Mouse (Mus musculus) E14TG2a.4 (cell line): ENCODE data around the gene Nedd9.

Experiments
- CTCF ChIP-seq: conservative IDR thresholded peaks from 2 replicates; pipeline ENCODE4 v1.5.1; 2014; ENCODE audit warnings: low read length
- NANOG ChIP-seq: IDR thresholded peaks from 2 replicates; pipeline ENCODE4 v1.6.1; 2014; ENCODE audit warnings: borderline replicate concordance, low read length, mixed read lengths

DNA sequence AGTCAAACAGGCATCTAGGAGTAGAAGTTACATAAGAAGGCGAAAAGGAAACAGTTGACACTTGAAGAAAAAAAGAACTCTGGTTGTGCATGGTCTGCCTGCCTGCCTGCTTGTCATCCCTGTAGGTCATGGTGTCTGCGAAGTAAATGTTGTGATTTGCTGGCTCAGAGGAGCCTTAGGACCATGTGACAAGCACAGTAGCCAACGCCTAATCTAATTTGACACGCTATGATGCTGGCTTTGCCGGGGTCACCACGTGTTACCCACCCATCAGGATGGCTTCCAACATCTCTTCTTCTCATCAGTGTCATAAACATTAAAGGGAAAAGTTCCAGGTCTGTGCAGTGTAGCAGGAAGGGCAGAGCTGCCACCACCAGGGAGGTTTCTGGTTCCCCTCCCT lies 111.5 kb downstream of the Nedd9 start:
- TF ChIP-seq CTCF, result no peak
- no peak for TF ChIP-seq NANOG
